Mouse (Mus musculus) lung, adult 2 months (tissue): Measurements from ENCODE around the gene Snd1.

Experiments
- CTCF ChIP-seq: fragments of 200-500 bp; IDR thresholded peaks from 2 replicates; pipeline ENCODE4 v1.5.1; 2011; ENCODE audit warnings: mild to moderate bottlenecking, low read length, control low read depth; ENCODE audit not compliant: insufficient read depth
- POLR2A ChIP-seq: fragments of 200-500 bp; IDR thresholded peaks from 2 replicates; pipeline ENCODE4 v1.6.1; 2011; ENCODE audit warnings: low read depth, mild to moderate bottlenecking, control low read depth, low read length, borderline replicate concordance; ENCODE audit errors: extremely low read depth

DNA sequence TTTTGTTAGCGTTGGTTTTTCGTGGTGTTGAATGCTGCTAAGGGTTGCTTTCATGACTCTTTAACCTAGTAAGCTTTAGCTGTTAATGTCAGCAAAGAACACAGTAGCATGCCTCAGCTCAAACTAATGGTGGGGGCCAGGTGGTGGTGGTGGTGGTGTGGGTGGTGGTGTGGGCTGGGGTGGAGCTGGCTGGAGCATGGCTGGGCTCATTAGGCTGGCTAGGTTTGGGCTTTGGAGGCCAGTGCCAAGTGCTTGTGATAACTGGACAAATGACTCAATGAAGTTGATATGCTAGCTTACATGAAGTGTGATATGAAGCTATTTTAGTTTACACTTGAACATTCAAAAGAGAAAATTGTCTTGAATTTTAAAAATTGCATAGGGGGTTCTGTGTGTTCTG lies 11.1 kb downstream of the Snd1 start:
- no peak for TF ChIP-seq CTCF
- TF ChIP-seq POLR2A, result no peak
